Mouse (Mus musculus) liver, adult 10 weeks (tissue): ENCODE measurements around the gene Fbxl16. TPM values are rescaled to one million over a fixed set of nuclear protein-coding genes. Genes with fewer than 3 reads are reported as not detected.

Experiments
- polyA plus RNA-seq: library from polyadenylated mRNA; stranded (reverse); fragments of 350-450 nt; fragmentation: Illumina TruSeq; extraction: RNeasy Lipid Tissue Mini Kit (QIAGEN cat#74804); gene quantifications from one replicate; pipeline ENCODE4 v1.2.3, GENCODE M21; 2014; ENCODE audit warnings: low read depth, low replicate concordance

The Fbxl16 gene
- not detected for polyA plus RNA-seq

DNA sequence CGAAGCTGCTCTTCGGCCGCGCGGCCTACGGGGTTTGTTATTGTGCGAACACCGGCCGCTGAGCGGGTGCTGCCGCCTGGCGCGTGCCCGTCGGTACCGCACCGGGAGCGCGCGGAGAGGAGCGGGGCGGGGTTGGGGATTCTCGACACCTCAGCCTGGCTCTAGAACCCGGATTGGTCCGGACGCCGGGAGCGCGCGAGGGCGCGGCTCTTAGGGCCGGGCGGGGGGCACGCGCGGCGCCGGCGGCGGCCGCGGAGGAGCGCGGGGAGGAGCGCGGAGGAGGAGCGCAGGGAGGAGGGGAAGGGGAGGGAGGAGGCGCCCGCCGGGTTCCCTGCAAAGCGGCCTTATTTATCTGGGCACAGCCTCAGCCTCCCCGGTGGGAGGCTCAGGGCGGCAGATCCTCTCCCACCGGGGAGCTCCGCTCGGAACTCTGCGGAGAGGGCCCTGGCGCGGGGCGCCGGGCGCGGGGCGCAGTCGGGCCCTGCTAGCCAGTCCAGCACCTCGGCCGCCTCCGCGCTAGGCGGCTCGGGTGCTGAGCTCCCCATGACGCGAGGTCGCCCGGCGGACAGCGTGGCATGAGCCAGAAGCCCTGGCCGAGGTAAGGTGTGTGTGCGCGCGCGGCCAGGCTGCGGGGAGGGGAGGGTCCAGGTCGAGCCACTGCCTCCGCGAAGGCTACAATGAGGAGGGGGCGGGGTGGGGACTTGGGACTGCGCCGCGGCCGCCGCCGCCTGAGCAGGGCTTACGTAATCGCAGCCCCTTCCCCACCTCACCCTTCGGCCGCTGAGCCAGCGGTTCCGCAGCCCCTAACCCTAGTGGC lies at the start of gene Fbxl16:
Gene Fbxl16 (plus strand): TSS at position 297 of the 817 bp plus-strand sequence.

DNA sequence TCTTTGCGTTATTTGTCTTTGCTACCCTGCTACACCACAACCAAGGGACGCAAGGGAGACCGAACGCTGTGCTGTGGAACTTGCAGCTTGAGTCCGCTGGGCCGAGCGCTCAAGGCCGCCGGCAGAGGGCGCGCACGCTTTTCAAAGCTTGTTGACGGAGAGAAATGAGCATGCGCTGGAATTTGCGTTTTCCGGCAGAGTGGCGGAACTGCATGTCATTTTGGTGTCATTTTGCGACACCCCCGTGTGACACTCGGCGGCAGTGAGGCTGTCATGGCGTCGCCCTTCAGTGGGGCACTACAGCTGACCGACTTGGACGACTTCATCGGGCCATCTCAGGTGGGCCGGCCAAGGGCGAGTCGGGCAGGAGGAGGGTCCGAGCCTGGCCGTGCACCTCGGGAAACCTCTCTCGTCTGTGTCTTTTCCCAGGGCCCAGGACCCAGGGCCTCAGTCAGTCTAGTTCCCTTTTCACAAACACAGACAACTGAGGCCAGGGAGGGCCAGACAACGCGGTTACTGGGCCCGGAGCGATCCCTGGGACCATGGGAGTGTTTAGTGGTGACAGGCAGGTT lies 35.2 kb upstream of the Fbxl16 start, which contains the start of gene Narfl:
Gene Narfl (plus strand): TSS at position 228 of the 572 bp plus-strand sequence.

DNA sequence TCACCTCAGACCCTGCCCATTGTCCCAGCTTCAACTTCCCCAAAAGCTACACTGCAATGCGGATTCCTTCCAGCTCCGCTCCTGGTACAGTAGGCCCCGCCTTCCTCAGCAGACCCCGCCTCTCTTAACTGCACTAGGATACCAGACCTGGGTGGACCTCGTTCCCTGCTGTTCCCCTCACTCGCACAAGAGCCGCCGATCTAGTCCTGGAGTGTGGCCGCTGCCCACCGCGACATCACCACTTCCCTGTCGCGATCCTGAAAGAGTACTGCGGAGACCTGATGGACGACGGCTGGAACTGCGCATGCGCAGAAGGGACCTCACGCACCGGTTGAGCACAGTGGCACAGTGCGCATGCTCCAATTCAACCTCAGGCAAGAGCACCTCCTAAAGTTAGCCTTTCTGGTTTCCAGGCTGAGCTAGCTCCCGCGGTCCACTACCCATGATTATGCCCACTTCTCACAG lies 23.6 kb upstream of the Fbxl16 start, which contains the start of gene Haghl:
Gene Haghl (minus strand): TSS at position 393 of the 465 bp plus-strand sequence.

DNA sequence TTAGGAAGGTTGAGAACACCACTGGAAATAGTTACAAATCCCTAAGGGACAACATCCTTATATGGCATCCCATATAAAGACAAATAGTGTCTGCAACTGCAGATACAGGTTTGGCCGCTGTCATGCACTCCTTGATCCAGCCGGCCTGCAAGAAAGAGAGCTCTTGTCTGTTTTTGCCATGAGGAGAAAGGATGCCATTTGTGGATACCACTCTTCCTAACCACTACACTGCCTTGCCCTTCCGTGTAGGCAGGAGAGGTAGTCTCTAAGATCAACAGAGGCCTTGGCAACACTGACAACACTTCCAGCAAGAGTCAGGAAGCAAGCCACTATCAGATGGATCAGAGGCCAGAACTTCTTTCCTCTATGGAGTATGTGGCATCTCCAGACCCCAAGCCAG lies 22.6 kb upstream of the Fbxl16 start, which contains the start of gene Ccdc78:
Gene Ccdc78 (plus strand): TSS at position 301 of the 400 bp plus-strand sequence.

DNA sequence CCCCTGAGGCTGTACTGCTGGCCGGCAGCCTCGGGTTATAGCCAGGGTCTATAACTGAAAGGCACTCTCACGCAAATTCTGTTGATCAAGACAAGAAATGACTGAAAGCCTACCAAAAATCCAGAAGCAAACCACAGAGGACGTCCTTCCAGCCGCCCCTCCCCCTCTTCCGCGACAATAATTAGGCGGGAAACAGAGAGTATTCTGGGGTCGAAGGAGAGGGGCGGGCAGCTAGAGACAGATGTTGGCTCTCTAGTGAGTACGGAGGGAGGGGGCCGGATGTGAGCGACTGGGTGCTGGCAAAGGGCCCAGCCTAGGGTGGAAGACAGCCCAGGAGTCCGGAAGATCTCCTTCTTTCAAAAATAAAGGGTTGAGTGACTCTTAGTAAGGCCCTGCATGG lies 16.3 kb upstream of the Fbxl16 start, which contains the start of gene Fam173a:
Gene Fam173a (minus strand): TSS at position 287 of the 400 bp plus-strand sequence.

DNA sequence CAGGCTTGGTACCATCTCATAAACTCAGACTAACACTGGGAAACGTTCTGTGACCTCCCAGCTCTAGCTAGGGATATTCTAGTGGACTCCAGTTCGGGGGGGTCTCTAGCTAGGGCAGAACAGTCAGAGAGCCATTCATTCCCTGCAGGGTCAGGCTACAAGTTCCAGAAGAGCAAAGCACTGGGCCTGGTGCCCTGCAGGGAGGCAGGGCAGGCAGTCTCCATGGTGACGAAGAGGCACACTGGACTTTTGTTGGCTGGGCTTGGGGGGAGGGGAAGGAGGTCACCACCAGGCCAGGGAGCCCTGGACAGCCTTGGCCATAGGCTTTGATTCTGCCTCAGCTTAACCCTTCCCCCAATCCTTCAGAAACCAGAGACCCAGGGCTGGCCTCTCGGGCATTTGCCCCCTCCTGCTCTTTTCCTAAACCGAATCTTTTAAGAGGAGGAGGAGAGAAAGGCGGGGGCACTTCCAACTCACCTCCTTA lies 13.2 kb upstream of the Fbxl16 start, which contains the start of gene AC134908.4:
Gene AC134908.4 (minus strand): TSS at position 51 of the 484 bp plus-strand sequence.

DNA sequence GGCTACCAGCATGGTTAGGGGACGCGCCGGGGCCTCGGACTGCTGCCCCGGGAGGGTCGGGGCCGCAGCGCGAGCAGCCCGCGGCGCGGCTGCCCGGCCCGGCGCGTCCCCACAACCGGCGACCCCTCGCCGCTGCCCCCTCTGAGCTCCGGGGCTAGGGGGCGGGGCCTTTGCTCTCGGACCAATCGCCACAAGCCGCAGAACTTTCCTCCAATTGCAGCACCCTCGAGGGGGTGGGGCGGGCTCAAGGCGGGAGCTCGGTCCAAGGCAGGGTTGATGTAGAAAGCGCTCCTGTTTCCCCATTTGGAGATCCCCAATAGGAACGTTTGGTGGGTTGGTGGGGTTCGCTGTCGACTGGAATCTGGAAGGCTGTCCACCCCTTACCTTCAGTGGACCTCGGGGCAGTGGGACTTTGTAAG lies 11.9 kb upstream of the Fbxl16 start, which contains the start of gene Metrn:
Gene Metrn (minus strand): TSS at position 186 of the 419 bp plus-strand sequence.

DNA sequence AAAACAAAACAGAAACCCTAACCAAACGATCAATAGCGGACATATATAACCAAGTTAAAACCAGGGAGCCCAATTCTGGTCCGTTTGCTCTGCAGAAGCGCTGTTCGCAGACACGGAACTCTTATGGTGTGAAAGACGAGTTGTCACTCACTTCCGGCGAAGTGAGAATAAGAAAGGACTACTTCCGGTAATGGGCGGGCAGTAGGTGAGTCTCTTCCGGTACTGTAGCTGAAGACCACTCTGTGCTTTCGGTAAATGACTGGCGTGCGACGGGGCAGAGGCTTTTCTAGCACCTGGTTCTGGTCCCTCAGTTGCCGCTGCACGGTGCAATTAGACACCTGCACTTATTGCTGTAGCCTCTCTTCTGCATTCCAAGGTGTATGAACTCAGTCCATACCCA lies 14.6 kb downstream of the Fbxl16 start, which contains the start of gene Wdr24:
Gene Wdr24 (plus strand): TSS at position 176 of the 400 bp plus-strand sequence.

DNA sequence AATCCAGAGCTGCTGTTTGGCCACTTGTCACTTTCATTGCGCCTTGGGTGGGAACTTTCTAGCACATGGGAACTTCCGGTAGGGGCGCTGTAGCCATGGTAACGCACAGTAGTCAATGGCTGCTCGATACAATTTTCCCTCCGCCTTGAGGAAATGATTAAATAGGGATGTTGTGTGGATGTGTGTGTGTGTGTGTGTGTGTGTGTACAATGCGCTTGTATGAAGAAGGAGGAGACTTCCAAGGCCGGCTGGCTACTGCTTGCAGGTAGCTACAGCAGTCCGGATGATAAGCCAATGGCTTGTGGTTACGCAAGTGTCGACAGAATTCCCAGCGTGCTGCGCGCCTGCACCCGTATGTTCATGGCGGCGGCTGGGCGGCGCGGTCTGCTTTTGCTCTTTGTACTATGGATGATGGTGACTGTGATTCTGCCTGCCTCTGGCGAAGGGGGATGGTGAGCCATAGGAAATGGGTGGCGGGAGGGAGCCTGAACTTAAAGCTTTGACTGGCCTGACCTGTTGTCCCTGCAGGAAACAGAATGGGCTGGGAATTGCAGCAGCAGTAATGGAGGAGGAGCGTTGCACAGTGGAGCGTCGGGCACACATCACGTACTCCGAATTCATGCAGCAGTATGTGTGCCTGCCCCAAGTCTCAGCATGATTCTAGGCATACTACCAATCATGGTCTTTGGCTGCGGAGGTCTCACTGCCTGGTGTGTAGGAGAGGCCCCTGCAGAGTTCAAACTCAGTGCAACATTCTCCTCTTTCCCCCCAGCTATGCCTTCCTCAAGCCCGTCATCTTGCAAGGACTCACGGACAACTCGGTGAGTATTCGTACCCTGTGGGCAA lies 20.1 kb downstream of the Fbxl16 start, which contains the start of gene Jmjd8:
Gene Jmjd8 (plus strand): TSS at position 156 of the 846 bp plus-strand sequence.

DNA sequence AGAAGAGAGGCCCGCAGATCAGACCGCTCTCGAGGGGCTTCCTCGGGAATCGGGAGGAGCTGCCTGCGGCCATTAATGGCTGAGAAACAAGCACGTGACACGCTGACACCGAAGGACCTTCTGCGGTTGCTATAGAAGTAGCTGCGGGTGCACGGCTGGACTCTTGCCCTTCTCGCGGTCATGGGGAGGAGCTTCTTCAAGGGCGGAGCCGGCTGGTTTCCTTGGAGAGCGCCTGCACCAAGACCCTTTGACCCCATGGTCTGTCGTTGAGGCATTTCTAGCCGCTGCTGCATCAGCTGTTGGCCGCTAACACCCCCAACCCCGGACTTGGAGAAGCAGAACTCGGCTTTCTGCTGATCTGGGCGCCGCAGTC lies 24.4 kb downstream of the Fbxl16 start, which contains the start of gene Stub1:
Gene Stub1 (minus strand): TSS at position 114 of the 373 bp plus-strand sequence.

DNA sequence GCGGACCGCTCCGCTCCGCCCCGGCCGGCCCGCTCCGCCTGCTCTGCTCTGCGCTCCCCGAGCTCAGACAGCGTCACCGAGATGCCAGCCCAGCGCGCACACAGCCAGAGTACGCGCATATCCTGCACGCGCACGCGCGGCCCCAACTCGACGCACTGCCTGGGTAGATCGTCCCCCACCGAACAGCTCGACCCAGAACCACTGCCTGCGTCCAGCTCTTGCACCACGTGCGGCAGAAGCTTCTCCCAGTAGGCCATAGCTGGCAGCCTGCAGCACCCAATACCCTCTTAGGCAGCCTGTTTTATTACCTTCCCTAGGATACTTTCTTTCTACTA lies 28.2 kb downstream of the Fbxl16 start, which contains the start of gene Rhbdl1:
Gene Rhbdl1 (minus strand): TSS at position 220 of the 335 bp plus-strand sequence.

DNA sequence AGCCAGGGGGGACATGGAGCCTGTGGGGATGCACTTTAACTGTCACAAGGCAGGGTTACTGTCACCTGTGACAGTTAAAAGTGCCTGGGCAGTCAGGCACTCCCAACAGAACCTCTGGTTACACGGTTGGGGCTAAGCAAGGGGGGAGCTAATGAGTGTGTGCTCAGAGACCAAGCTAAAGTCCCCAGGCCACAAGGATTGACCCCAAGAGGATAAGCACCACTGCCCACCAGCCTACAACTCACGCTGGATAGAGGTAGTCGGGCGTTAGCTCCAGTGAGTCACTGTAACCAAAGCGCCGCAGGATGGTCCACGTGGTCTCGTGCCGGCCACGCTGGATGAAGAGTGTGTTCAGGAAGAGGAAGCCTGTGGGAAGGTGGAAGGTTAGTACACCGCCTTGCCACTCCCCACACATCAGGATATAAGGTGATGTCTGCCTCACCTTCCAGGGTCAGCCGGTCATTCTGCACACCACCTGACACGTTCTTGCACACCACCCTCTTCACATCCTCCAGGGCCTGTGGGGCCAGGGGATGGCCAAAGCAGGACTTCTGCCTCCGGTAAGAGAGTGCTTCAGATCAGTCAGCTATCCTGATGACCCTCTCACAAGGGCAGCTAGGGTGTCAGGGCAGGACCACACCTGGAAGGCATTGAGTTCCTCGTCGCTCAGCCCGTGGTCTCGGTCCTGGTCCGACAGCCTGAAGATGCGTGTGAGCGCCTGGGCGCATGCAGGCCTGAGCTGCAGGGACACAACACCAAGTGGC lies 32.4 kb downstream of the Fbxl16 start, which contains the start of gene Gm20683:
Gene Gm20683 (minus strand): TSS at position 647 of the 764 bp plus-strand sequence.

DNA sequence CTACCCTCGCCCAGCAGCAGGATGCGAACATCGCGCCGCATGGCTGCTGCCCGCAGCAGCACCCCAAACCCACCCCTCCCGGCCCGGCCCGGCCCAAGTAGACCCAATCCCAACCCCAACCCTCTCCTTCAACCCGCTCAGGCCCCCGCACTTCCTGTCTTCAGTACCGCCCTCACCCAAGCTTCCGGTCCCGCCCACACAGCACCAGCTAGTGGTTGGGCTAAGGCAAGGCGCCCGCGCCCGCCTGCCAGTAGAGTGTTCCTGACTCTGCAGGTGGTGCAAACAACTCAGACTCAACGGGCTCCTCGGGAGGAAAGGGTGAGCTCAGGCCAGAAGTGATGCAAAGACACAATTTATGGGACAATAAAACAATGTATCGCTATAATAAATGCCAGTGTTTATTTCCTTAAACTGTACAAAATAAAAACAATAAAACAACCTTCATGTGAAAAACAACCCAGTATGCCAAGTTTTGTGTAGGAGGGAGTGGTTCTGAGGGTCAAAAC lies 35.6 kb downstream of the Fbxl16 start, which contains the start of gene Rhot2:
Gene Rhot2 (minus strand): TSS at position 456 of the 506 bp plus-strand sequence.

DNA sequence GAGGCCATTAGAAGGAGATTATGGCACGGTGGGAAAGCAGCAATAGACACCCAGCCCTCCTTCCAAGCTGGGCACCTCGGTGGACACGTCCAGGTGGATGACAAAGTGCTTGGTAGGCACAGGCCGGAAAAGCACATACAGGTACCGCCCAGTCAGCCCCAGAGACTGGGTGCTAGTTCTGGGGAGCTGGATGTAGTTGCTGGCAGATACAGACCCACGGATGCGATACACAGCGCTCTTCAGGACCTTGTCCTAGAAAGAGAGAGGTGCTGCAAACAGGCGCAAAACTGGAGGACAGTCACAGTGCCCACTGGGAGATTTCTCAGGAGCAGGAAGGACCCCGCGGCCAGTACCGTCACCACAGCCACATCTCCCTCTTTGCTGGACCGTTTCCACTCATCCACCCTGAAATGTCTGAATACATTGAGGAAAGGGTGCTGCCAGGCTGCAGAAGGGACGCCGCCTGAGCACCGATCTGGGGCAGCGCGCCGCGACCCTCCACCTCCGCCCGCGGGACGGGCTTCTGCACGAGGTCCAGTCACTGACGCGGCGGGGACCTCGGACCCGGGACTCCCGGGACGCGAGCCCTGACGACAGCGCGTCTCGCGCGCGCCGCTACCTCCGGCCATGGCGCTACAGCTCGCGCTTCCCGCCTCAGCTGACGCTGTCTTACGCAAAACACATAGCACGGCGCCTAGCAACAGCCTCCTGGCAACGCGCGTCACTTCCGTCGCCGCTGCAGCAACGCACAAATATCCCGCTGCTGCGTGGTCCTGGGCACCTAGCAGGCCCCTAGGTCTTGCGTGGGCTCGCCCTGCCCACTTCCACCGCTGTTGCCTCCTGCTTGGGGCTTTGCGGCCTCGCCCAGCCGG lies 52.2 kb downstream of the Fbxl16 start, which contains the start of gene Wdr90:
Gene Wdr90 (minus strand): TSS at position 670 of the 872 bp plus-strand sequence.

DNA sequence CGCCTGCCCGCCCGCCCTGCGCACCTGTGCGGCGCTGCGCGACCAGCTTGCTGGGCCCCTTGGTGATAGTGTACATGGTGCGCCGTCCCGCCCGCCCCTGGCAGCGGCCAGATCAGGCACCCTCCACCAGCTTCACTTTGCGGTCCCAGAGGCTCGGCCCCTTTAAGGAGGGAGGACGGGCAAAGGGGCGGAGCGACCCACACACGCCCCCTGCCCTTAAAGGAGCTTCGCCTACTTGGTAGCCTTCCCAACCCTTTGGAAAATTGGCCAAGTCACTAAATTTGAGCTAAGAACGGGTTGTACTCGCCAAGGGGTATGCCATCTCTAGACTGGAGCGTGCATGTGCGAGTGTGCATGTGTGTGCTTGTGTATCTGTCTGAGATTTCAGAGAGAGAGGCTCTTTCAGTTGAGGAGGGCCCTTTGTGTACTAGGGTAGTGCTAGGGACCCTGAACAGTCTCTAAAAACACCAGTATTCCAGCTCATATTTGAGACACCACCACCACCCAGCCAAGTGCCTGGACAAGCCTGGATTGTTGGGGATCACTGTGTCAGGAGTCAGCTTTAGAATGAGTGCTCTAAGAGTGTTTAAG lies 59.8 kb downstream of the Fbxl16 start, which contains the start of gene Mcrip2:
Gene Mcrip2 (minus strand): TSS at position 164 of the 591 bp plus-strand sequence.

